Mouse (Mus musculus): ENCODE results near the gene Dusp1. TPM values are rescaled to one million over a fixed set of nuclear protein-coding genes. Genes with fewer than 3 reads are reported as not detected.

The Dusp1 gene
- polyA plus RNA-seq, 1 experiment from 2014 or later: 12.2 TPM

DNA sequence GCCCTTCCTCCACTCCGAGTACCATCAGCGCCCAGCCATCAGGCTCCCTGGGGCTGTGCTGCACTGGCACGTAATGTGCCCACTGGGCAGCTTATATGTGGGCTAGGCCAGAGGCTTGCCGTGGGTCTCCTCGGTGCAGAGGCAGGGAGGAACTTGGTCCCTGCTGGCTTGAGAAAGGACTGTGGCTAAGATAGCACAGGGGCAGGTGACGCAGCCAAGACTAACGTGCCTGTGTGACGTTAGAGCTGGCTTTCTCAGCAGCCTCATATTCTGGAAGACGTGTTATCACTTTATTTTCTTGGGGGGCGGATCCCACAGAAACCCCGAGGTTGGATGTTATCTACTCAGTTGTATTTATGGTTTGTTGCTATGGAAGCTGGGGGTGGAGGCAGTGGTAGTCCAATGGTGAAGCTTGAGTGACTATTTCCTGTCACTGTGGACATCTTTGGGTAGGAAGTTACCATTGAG lies 8.8 kb upstream of the Dusp1 start:
- 69% methylated on average over 11 of the region's 11 CpGs for WGBS
- ATAC-seq: no peak; the same call in 1 of the 2 replicates
- Histone ChIP-seq H3K4me3 (ENCODE audit: low read length) (no peak overlapping the region), H3K4me1 (ENCODE audit: control insufficient read depth, insufficient read depth, low read length) (peaks cover 20% of the 10 kb centered on the region), H3K9me3 (ENCODE audit: control insufficient read depth, low read length) (no peaks in the 10 kb centered on the region), H3K4me2 (ENCODE audit: low read depth, low read length) (no peak overlapping the region), H3K27ac (ENCODE audit: low read length) (no peak overlapping the region), H3K36me3 (ENCODE audit: control insufficient read depth, insufficient read depth, low read length) (peaks cover 10% of the 10 kb centered on the region), H3K27me3 (replicated peaks; ENCODE audit: control insufficient read depth, insufficient read depth, low read length) (no peaks in the 10 kb centered on the region), H3K9ac (ENCODE audit: low read depth, low read length) (no peak overlapping the region)

DNA sequence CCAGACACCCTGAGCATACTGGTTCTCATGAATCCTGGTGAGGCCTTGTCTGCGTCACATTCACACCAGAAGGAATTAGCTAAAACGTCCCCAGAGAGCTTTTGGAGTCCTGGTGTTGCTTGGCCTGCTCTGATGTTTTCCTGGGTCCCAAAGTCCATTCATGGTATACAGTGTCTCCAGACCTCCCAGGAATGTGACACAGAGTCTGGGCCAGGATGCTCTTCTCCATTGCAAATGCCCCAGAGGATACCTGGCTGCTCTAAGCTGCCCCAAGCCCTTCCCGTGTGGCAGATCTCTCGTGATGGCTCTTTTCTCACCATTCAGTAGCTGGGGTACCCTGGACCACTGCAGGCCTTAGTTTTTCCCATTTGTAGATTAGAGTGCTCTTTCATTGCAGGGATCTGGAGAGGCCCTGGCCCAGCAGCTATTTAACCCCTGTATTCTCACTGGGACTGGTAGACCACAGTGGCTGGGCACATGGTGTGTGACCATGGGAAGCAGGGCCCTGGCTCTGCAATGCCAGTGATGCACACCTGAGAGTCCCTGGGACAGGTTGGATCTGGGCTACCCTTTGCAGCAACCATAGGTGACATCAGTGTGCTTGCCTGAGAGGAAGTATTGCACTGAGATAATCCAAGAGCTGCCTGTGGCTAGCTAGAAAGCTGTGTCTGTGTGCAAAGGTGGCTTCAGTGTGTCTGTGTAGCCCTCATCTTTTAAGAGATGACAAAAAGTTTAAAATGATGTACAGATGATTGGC lies 7.8 kb upstream of the Dusp1 start:
- Histone ChIP-seq H3K27ac (ENCODE audit: low read length) (no peak overlapping the region), H3K4me1 (ENCODE audit: control insufficient read depth, insufficient read depth, low read length) (peaks cover 23% of the 10 kb centered on the region), H3K36me3 (ENCODE audit: control insufficient read depth, insufficient read depth, low read length) (peaks cover 10% of the 10 kb centered on the region), H3K4me3 (ENCODE audit: low read length) (no peak overlapping the region), H3K4me2 (ENCODE audit: low read depth, low read length) (no peak overlapping the region), H3K27me3 (replicated peaks; ENCODE audit: control insufficient read depth, insufficient read depth, low read length) (no peaks in the 10 kb centered on the region), H3K9me3 (ENCODE audit: control insufficient read depth, low read length) (no peaks in the 10 kb centered on the region), H3K9ac (ENCODE audit: low read depth, low read length) (no peak overlapping the region)
- WGBS: 87% methylated on average over 4 of the region's 4 CpGs
- ATAC-seq: no peak

DNA sequence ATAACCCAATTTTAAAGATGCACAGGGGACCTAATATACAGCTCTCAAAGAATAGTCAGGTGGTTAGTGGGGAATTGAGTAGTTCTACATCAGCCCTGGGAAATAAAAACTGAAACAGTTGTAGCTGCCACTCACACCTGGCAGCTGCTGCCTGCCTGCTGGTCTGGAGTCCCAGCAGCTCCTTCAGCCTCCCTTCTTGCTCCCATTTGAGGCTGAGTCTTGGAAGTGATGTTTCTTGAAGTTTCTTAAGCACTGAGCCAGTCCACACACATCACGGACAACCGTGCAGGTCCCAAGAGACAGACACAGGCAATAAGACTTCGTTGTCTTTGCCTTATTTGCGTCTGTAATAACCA lies 5.9 kb upstream of the Dusp1 start:
- Histone ChIP-seq H3K36me3 (ENCODE audit: control insufficient read depth, insufficient read depth, low read length) (peaks cover 10% of the 10 kb centered on the region), H3K27me3 (replicated peaks; ENCODE audit: control insufficient read depth, insufficient read depth, low read length) (no peaks in the 10 kb centered on the region), H3K4me2 (ENCODE audit: low read depth, low read length) (no peak overlapping the region), H3K9me3 (ENCODE audit: control insufficient read depth, low read length) (no peaks in the 10 kb centered on the region), H3K27ac (ENCODE audit: low read length) (peak overlapping the region; percentile 34; the same call in 1 of the 2 replicates), H3K9ac (ENCODE audit: low read depth, low read length) (no peak overlapping the region), H3K4me1 (ENCODE audit: control insufficient read depth, insufficient read depth, low read length) (peaks cover 30% of the 10 kb centered on the region), H3K4me3 (ENCODE audit: low read length) (no peak overlapping the region)
- ATAC-seq: no peak
- 89% methylated on average over 4 of the region's 4 CpGs for WGBS

GRCm38 (mm10) chr17:26567142-26567817 lies 5.4 kb upstream of the Dusp1 start:
- Histone ChIP-seq H3K4me3 (ENCODE audit: low read length) (no peak overlapping the region), H3K27ac (ENCODE audit: low read length) (peak overlapping the region; percentile 34), H3K27me3 (replicated peaks; ENCODE audit: control insufficient read depth, insufficient read depth, low read length) (no peaks in the 10 kb centered on the region), H3K9me3 (ENCODE audit: control insufficient read depth, low read length) (no peaks in the 10 kb centered on the region), H3K36me3 (ENCODE audit: control insufficient read depth, insufficient read depth, low read length) (peaks cover 10% of the 10 kb centered on the region), H3K9ac (ENCODE audit: low read depth, low read length) (peak overlapping the region; percentile 23; the same call in 1 of the 2 replicates), H3K4me2 (ENCODE audit: low read depth, low read length) (no peak overlapping the region), H3K4me1 (ENCODE audit: control insufficient read depth, insufficient read depth, low read length) (peaks cover 36% of the 10 kb centered on the region)
- 28% methylated on average over 8 of the region's 8 CpGs for WGBS
- peak; percentile 32 for ATAC-seq

DNA sequence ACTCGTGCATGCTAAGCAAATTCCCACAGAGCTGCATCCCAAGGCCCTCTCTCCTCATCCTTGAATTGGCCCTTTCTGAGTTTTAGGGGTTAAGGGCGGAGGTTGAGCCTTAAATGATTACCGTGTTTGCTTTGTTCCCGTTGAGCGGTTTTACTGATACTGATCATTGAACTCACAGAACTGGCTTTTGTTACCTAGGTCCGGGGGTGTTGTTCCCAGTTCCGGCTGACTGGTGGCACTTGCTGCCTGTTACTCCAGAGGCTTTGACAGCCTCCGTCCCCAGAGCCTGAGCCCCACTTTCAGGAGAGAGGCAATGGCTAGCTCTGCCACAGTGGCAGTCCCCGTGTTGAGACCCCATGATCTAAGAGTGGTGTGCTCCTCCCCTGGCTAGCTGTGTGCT lies 2.5 kb upstream of the Dusp1 start:
- Histone ChIP-seq H3K4me1 (ENCODE audit: control insufficient read depth, insufficient read depth, low read length) (peaks cover 30% of the 10 kb centered on the region), H3K27me3 (replicated peaks; ENCODE audit: control insufficient read depth, insufficient read depth, low read length) (no peaks in the 10 kb centered on the region), H3K9ac (ENCODE audit: low read depth, low read length) (no peak overlapping the region; the same call in 1 of the 2 replicates), H3K36me3 (ENCODE audit: control insufficient read depth, insufficient read depth, low read length) (peaks cover 10% of the 10 kb centered on the region), H3K4me3 (ENCODE audit: low read length) (no peak overlapping the region), H3K27ac (ENCODE audit: low read length) (peak overlapping the region; percentile 21; the same call in 1 of the 2 replicates), H3K9me3 (ENCODE audit: control insufficient read depth, low read length) (no peaks in the 10 kb centered on the region), H3K4me2 (ENCODE audit: low read depth, low read length) (no peak overlapping the region)
- 0 out of 2 replicates have a peak, but pooled peaks have one; percentile 8 for ATAC-seq
- WGBS: 56% methylated on average over 9 of the region's 9 CpGs

DNA sequence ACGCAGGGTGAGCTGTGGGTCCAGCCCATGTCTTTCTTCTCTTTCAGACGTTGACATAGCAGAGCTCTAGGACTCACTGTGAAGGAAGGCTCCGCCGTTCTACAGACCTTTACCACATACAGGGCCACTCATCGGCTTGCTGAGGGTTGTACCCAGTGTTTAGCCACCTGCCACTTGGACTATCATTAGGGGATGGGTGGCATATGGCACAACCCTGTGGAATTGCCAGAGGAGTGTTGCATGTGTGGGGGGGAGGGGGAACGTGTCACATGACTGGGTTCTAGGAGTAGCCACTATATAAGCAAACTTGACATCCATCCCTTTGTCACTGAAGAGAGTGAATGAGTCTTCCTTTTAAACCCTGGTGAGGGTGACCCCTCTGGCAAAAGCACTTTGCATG lies 1.5 kb upstream of the Dusp1 start:
- ATAC-seq: no peak
- H3K27ac ChIP-seq (ENCODE audit: low read length): no peak overlapping the region
- H3K9ac ChIP-seq (ENCODE audit: low read depth, low read length): no peak overlapping the region

GRCm38 (mm10) chr17:26562292-26562691 lies 364 bp upstream of the Dusp1 start:
- Histone ChIP-seq H3K9me3 (ENCODE audit: control insufficient read depth, low read length) (no peaks in the 10 kb centered on the region), H3K27ac (ENCODE audit: low read length) (peak overlapping the region; percentile 39; the same call in 1 of the 2 replicates), H3K9ac (ENCODE audit: low read depth, low read length) (peak overlapping the region; percentile 83), H3K4me3 (ENCODE audit: low read length) (peak overlapping the region; percentile 80), H3K4me1 (ENCODE audit: control insufficient read depth, insufficient read depth, low read length) (peaks cover 27% of the 10 kb centered on the region), H3K27me3 (replicated peaks; ENCODE audit: control insufficient read depth, insufficient read depth, low read length) (no peaks in the 10 kb centered on the region), H3K4me2 (ENCODE audit: low read depth, low read length) (peak overlapping the region; percentile 91), H3K36me3 (ENCODE audit: control insufficient read depth, insufficient read depth, low read length) (0 out of 2 replicates have a peak, but pooled peaks cover 6% of the 10 kb centered on the region)
- 72% methylated on average over 4 of the region's 4 CpGs for WGBS
- ATAC-seq: no peak

More for the DNA sequence above, 1.5 kb upstream of the Dusp1 start:
- H3K9me3 ChIP-seq (ENCODE audit: control insufficient read depth, low read length): no peaks in the 10 kb centered on the region
- 87% methylated on average over 6 of the region's 6 CpGs for WGBS
- H3K27me3 ChIP-seq (replicated peaks; ENCODE audit: control insufficient read depth, insufficient read depth, low read length): no peaks in the 10 kb centered on the region
- no peak overlapping the region for H3K4me2 ChIP-seq (ENCODE audit: low read depth, low read length)
- peaks cover 9% of the 10 kb centered on the region for H3K36me3 ChIP-seq (ENCODE audit: control insufficient read depth, insufficient read depth, low read length)
- peaks cover 30% of the 10 kb centered on the region for H3K4me1 ChIP-seq (ENCODE audit: control insufficient read depth, insufficient read depth, low read length)
- no peak overlapping the region for H3K4me3 ChIP-seq (ENCODE audit: low read length)

DNA sequence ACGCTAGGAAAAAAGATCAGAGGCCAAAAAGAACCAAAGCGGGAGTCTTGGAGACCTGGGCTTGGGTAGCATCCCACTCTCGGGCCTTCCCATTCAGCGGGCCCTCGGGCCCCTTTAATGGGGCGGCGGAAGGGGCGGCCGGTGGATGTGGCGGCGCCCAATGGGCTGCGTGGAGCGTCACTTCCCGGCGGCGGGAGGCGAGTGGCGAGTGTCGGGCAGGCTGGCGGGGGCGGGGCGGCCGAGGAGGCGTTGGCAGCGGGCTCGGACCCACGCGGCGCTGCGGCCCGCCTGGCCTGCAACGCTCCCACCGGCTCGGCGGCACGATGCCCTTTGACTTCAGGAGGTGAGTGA lies 663 bp downstream of the Dusp1 start, which contains the start of gene Ergic1:
Gene Ergic1 (plus strand): TSS at position 200 of the 351 bp plus-strand sequence.
- Histone ChIP-seq H3K36me3 (ENCODE audit: control insufficient read depth, insufficient read depth, low read length) (0 out of 2 replicates have a peak, but pooled peaks cover 3% of the 10 kb centered on the region), H3K4me2 (ENCODE audit: low read depth, low read length) (peak within 1 kb of the TSS; percentile 91), H3K27ac (ENCODE audit: low read length) (peak within 1 kb of the TSS; percentile 68), H3K9ac (ENCODE audit: low read depth, low read length) (peak within 1 kb of the TSS; percentile 83), H3K4me3 (ENCODE audit: low read length) (peak within 1 kb of the TSS; percentile 80), H3K27me3 (replicated peaks; ENCODE audit: control insufficient read depth, insufficient read depth, low read length) (no peaks in the 10 kb centered on the region), H3K4me1 (ENCODE audit: control insufficient read depth, insufficient read depth, low read length) (peaks cover 23% of the 10 kb centered on the region), H3K9me3 (ENCODE audit: control insufficient read depth, low read length) (no peaks in the 10 kb centered on the region)
- ATAC-seq: peak; percentile 96
- under 1% methylated on average over 36 of the region's 36 CpGs for WGBS

DNA sequence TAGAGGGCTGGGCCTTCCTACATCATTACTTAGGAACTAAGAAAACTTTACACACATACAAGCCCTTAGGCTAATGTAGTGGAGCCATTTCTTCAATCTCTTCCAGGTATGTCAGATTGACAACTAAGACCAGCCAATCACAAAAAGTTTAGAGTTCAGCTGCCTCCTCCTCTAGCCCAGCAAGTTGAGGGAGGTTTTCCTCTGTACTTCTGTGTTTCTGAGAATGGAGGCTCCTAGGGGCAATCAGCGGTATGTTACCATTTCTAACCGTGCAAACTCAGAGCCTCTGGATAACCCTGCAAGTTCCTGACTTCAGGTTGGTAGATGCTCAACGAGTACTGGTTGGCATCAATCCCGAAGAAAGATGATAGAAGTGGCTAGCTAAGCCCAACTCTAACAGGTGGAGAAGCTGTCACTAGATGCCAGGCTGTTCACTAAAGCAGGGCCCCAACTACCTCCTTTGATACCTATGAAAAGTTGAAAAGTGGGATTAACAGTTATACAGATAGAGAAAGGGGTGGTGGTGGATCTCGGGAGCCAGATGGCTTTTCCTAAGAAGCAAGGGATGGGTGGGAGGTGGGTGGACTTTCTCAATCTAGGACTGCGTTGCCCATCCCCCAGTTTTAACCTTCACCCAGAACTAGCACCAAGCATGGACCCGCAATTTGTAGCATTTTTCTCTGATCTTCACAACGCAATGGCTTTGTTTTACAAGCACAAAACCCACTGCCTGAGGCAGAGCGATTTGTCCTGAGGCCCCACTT lies 1.2 kb downstream of the Dusp1 start:
- Histone ChIP-seq H3K27ac (ENCODE audit: low read length) (peak overlapping the region; percentile 68), H3K4me3 (ENCODE audit: low read length) (peak overlapping the region; percentile 80), H3K36me3 (ENCODE audit: control insufficient read depth, insufficient read depth, low read length) (no peaks in the 10 kb centered on the region), H3K9ac (ENCODE audit: low read depth, low read length) (peak overlapping the region; percentile 83), H3K27me3 (replicated peaks; ENCODE audit: control insufficient read depth, insufficient read depth, low read length) (no peaks in the 10 kb centered on the region), H3K4me1 (ENCODE audit: control insufficient read depth, insufficient read depth, low read length) (peaks cover 23% of the 10 kb centered on the region), H3K4me2 (ENCODE audit: low read depth, low read length) (peak overlapping the region; percentile 91), H3K9me3 (ENCODE audit: control insufficient read depth, low read length) (no peaks in the 10 kb centered on the region)
- peak; percentile 1; the same call in 1 of the 2 replicates for ATAC-seq
- 36% methylated on average over 9 of the region's 9 CpGs for WGBS
